Mouse (Mus musculus): ENCODE data around the gene Duxbl3. TPM values are rescaled to one million over a fixed set of nuclear protein-coding genes. Genes with fewer than 3 reads are reported as not detected.

Duxbl3 gene
- polyA plus RNA-seq, 1 experiment: 0.24 TPM

- Histone ChIP-seq H3K4me3 (replicated peaks; ENCODE audit: extremely low read depth, low read depth, low read length) (no peak overlapping the region), H3K4me1 (ENCODE audit: control insufficient read depth, insufficient read depth, low read length) (no peaks in the 10 kb centered on the region)
- no peak for DNase-seq
- TF ChIP-seq POLR2A (IDR thresholded peaks at IDR 0.05; ENCODE audit: borderline replicate concordance, extremely low read depth, low read depth, low read length) (no peak), CTCF (IDR thresholded peaks at IDR 0.05; ENCODE audit: insufficient read depth, low read length) (no peak)
- WGBS: 88% methylated on average over 6 of the region's 6 CpGs
Measured at GRCm38 (mm10) chr14:26308813-26309212, 51.1 kb downstream of the Duxbl3 start.

- Histone ChIP-seq H3K4me3 (replicated peaks; ENCODE audit: extremely low read depth, low read depth, low read length) (no peak overlapping the region), H3K4me1 (ENCODE audit: control insufficient read depth, insufficient read depth, low read length) (no peaks in the 10 kb centered on the region)
- WGBS: 85% methylated on average over 1 of the region's 1 CpGs
- DNase-seq: no peak
- TF ChIP-seq CTCF (IDR thresholded peaks at IDR 0.05; ENCODE audit: insufficient read depth, low read length): no peak
- TF ChIP-seq POLR2A (IDR thresholded peaks at IDR 0.05; ENCODE audit: borderline replicate concordance, extremely low read depth, low read depth, low read length): no peak
Measured at GRCm38 (mm10) chr14:26309511-26309910, 51.7 kb downstream of the Duxbl3 start.

- TF ChIP-seq CTCF (IDR thresholded peaks at IDR 0.05; ENCODE audit: insufficient read depth, low read length) (no peak), POLR2A (IDR thresholded peaks at IDR 0.05; ENCODE audit: borderline replicate concordance, extremely low read depth, low read depth, low read length) (no peak)
- 35% methylated on average over 3 of the region's 3 CpGs for WGBS
- no peaks in the 10 kb centered on the region for H3K4me1 ChIP-seq (ENCODE audit: control insufficient read depth, insufficient read depth, low read length)
- DNase-seq: no peak
- no peak overlapping the region for H3K4me3 ChIP-seq (replicated peaks; ENCODE audit: extremely low read depth, low read depth, low read length)
Measured at GRCm38 (mm10) chr14:26316246-26316730, 58.5 kb downstream of the Duxbl3 start.

Other genes starting within 250 kb of the Duxbl3 start
- gene Gm9780, start 215.3 kb upstream of the Duxbl3 start, polyA plus RNA-seq (2012; rRNA removed): 317 and 490 TPM in 2 replicates
- gene Tmem254c, start 190.6 kb upstream of the Duxbl3 start, polyA plus RNA-seq (2012; rRNA removed): 18.1 and 23.3 TPM in 2 replicates
- gene Cphx2, start 176.4 kb upstream of the Duxbl3 start, polyA plus RNA-seq (2012; rRNA removed): not detected in 2 replicates
- gene Cphx3, start 175.7 kb upstream of the Duxbl3 start, polyA plus RNA-seq (2012; rRNA removed): not detected in 2 replicates
- gene Duxbl2, start 139.6 kb upstream of the Duxbl3 start, polyA plus RNA-seq (2012; rRNA removed): 0.06 and 0.76 TPM in 2 replicates
- 83.1 and 189 TPM in 2 replicates for gene Plac9b, start 75.5 kb upstream of the Duxbl3 start, polyA plus RNA-seq (2012; rRNA removed)
- 25.7 and 41.1 TPM in 2 replicates for gene Tmem254b, start 50.9 kb upstream of the Duxbl3 start, polyA plus RNA-seq (2012; rRNA removed)